Mouse (Mus musculus): ENCODE results near the gene Dars. TPM values are rescaled to one million over a fixed set of nuclear protein-coding genes. Genes with fewer than 3 reads are reported as not detected.

Dars gene
- polyA plus RNA-seq, 1 experiment from 2014 or later, result 123 TPM

DNA sequence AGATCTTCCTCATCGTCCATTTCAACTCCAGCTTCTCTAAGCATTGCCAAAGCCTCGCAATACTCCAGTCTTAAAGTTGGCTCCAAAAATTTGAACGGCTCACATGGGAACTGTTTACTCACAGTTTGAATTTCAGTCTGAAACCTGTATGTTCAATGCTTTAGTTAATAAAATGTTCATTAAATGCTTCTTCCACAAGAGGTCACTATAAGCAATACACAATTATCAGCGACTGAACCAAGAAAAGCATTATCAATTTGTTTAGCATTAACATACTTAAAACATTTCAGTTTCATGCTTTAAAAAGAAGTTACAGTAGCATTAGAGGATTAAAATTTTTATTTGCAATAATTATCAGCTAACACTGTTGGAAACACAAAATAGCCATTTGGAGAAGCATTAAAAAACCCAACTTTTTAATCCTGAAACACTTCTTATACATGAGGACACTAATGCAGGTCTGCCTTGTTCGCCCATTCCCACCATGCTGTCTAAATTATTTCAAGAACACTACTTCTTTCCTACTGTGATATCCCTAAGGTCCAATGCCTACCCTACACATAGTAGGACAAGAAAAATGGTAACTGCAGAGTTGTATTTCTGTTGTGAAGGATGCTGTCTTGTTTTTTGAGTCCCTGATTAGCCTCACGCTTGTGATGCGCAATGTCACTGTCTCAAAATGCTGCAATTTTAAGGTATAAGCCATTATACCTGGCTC is 44.9 kb downstream of the Dars start:
- no peaks in the 10 kb centered on the region for H3K36me3 ChIP-seq (ENCODE audit: control insufficient read depth, insufficient read depth, low read length)
- WGBS, result 73% methylated on average over 7 of the region's 7 CpGs

DNA sequence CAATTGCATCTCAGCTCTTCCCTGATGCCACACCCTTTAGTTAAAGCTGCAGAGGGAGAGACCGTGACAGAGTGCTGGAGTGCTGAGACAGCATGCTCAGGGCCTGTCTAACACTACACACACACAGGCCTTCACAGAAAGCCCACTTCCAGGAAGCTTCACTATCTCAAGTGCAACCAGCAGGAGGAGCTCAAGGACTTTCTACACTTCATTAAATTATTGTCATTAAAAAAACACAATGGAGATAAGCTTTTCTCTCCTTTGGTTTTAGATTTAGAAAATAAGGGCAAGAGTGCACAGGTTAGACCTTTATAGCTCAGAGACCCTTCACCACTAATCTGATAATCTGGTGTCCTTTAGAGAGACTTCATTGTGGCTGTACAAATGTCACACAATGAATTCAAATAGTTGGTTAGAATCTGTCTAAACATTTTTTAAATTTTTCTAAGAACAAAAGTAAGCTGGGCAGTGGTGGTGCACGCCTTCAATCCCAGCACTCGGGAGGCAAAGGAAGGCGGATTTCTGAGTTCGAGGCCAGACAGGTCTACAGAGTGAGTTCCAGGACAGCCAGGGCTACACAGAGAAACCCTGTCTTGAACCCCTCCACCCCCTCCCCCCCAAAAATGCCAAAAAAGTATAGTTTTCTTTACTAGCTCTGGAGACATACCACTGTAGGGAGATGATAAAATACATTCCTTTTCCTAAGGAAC is 48.3 kb downstream of the Dars start:
- H3K4me1 ChIP-seq (ENCODE audit: control insufficient read depth, insufficient read depth, low read length), result no peaks in the 10 kb centered on the region
- ATAC-seq, result peak; percentile 72; the same call in 1 of the 2 replicates
- no peaks in the 10 kb centered on the region for H3K9me3 ChIP-seq (replicated peaks; ENCODE audit: control insufficient read depth, low read length, poor library complexity, severe bottlenecking)
- no peaks in the 10 kb centered on the region for H3K27me3 ChIP-seq (ENCODE audit: control insufficient read depth, insufficient read depth, low read depth, low read length)
- H3K4me3 ChIP-seq (ENCODE audit: low read depth, low read length), result no peak overlapping the region
- no peak overlapping the region for H3K27ac ChIP-seq (ENCODE audit: low read length)
- peaks cover 3% of the 10 kb centered on the region; the same call in 1 of the 2 replicates for H3K36me3 ChIP-seq (ENCODE audit: control insufficient read depth, insufficient read depth, low read length)
- no peak overlapping the region for H3K4me2 ChIP-seq (ENCODE audit: low read length)
- H3K9ac ChIP-seq (ENCODE audit: low read depth, low read length), result no peak overlapping the region
- WGBS, result 40% methylated on average over 5 of the region's 5 CpGs

More for the DNA sequence above, 44.9 kb downstream of the Dars start:
- Histone ChIP-seq H3K27me3 (ENCODE audit: control insufficient read depth, insufficient read depth, low read depth, low read length) (no peaks in the 10 kb centered on the region), H3K27ac (ENCODE audit: low read length) (no peak overlapping the region), H3K9me3 (replicated peaks; ENCODE audit: control insufficient read depth, low read length, poor library complexity, severe bottlenecking) (no peaks in the 10 kb centered on the region), H3K4me1 (ENCODE audit: control insufficient read depth, insufficient read depth, low read length) (no peaks in the 10 kb centered on the region), H3K9ac (ENCODE audit: low read depth, low read length) (no peak overlapping the region), H3K4me2 (ENCODE audit: low read length) (no peak overlapping the region), H3K4me3 (ENCODE audit: low read depth, low read length) (no peak overlapping the region)
- ATAC-seq, result no peak

DNA sequence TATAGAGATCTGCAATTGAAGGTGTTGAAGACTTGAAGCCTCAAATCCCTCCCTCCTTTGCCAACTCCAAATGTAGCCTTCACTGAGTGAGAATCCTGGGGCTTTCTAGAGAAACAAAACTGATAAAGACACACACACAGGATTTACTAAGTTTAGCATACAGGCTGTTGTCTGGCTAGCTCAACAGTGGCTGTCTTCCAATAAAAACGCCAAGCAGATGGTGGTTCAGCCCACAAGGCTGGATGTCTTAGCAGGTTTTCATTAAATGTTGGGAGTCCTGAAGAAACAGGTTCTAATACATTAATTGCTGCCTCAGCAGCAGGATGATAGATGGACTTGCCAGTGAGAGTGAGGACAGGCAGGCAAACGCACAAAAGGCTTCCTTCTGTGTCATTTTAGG is 56.6 kb downstream of the Dars start:
- Histone ChIP-seq H3K4me2 (ENCODE audit: low read length) (no peak overlapping the region), H3K4me1 (ENCODE audit: control insufficient read depth, insufficient read depth, low read length) (peaks cover 8% of the 10 kb centered on the region), H3K9ac (ENCODE audit: low read depth, low read length) (no peak overlapping the region), H3K36me3 (ENCODE audit: control insufficient read depth, insufficient read depth, low read length) (peaks cover 16% of the 10 kb centered on the region), H3K9me3 (replicated peaks; ENCODE audit: control insufficient read depth, low read length, poor library complexity, severe bottlenecking) (no peaks in the 10 kb centered on the region), H3K4me3 (ENCODE audit: low read depth, low read length) (no peak overlapping the region), H3K27ac (ENCODE audit: low read length) (no peak overlapping the region), H3K27me3 (ENCODE audit: control insufficient read depth, insufficient read depth, low read depth, low read length) (no peaks in the 10 kb centered on the region)
- WGBS, result 79% methylated on average over 2 of the region's 2 CpGs
- ATAC-seq, result no peak

DNA sequence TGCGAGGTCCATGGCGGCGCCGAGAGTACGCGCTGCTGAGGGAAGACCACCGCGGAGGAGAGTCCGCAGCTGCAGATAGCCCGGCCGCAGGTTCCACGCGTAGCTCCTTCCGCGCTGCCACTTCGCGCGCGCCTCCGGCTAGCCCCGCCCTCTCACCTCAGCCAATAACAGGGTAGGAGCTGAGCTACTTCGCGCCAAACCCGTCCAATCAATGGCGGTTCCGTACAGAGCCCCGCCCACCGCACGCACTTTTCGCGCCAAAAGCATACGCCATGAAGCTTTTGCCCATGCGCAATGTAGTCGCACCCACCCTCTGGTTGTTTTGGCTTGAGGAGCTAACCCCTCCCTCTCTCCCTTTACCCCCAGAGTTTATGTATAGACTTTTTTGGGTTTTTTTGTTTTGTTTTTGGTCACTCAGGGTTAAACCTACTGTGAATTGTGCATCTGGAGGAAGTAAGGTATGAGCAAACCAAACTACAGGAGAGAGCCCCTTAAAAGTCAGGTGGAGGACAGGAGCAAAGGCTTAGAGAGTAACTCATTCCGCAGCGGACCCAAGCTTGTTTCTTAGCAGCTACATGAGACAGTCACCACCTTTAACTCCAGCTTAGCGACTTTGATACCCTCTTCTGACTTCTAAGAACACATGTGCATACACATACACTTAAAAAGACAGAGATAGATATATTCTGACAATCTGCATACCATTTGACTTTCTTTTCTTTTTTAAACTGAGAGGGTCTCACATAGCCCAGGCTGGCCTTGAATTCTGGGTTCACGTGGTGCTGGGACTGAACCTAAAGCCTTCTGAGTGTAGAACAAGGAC is 57.4 kb downstream of the Dars start, which contains the start of gene Mcm6:
Mcm6 (minus strand) TSS at position 111 of the 823 bp plus-strand sequence.
- no peaks in the 10 kb centered on the region for H3K27me3 ChIP-seq (ENCODE audit: control insufficient read depth, insufficient read depth, low read depth, low read length)
- peak within 1 kb of the TSS; percentile 61 for H3K4me2 ChIP-seq (ENCODE audit: low read length)
- no peaks in the 10 kb centered on the region for H3K9me3 ChIP-seq (replicated peaks; ENCODE audit: control insufficient read depth, low read length, poor library complexity, severe bottlenecking)
- H3K4me1 ChIP-seq (ENCODE audit: control insufficient read depth, insufficient read depth, low read length), result peaks cover 8% of the 10 kb centered on the region
- peak within 1 kb of the TSS; percentile 58; the same call in 1 of the 2 replicates for H3K27ac ChIP-seq (ENCODE audit: low read length)
- peaks cover 16% of the 10 kb centered on the region for H3K36me3 ChIP-seq (ENCODE audit: control insufficient read depth, insufficient read depth, low read length)
- 2% methylated on average over 38 of the region's 38 CpGs for WGBS
- peak within 1 kb of the TSS; percentile 71 for H3K4me3 ChIP-seq (ENCODE audit: low read depth, low read length)
- H3K9ac ChIP-seq (ENCODE audit: low read depth, low read length), result peak within 1 kb of the TSS; percentile 65
- peak; percentile 100 for ATAC-seq

DNA sequence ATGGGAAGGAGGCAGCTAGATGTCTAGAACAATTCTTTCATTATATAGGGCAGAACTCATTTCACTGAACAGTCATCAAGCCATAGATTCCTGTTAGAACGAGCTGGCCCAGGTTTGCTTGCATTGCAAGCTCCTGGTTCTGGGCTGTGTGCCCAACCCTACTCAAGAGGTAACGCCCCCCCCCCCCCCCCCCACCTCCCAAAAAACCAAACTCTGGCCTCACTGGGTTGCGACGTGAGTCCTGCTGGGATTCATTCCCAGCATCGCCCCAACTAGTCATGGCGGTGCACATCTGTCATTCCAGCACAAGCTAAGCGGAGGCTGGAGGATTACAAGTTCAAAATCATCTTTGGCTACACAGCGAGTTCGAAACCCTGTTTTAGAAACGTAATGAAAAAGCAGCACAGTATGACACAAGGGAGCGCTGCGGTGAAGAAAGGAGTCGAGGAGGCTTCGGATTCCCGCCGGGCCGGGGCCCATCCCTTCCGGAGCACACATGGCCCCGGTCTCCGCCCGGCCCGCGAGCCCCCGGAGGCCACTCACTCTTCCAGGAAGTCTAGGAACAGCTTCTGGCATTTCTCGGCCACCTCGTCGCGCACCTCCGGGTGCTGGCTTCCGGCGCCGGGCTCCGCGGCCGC is 58.1 kb downstream of the Dars start:
- H3K27me3 ChIP-seq (ENCODE audit: control insufficient read depth, insufficient read depth, low read depth, low read length), result no peaks in the 10 kb centered on the region
- peak overlapping the region; percentile 65 for H3K9ac ChIP-seq (ENCODE audit: low read depth, low read length)
- no peaks in the 10 kb centered on the region for H3K9me3 ChIP-seq (replicated peaks; ENCODE audit: control insufficient read depth, low read length, poor library complexity, severe bottlenecking)
- 0% methylated on average over 35 of the region's 35 CpGs for WGBS
- ATAC-seq, result peak; percentile 87
- peak overlapping the region; percentile 61 for H3K4me2 ChIP-seq (ENCODE audit: low read length)
- peaks cover 16% of the 10 kb centered on the region for H3K36me3 ChIP-seq (ENCODE audit: control insufficient read depth, insufficient read depth, low read length)
- peak overlapping the region; percentile 58; the same call in 1 of the 2 replicates for H3K27ac ChIP-seq (ENCODE audit: low read length)
- H3K4me1 ChIP-seq (ENCODE audit: control insufficient read depth, insufficient read depth, low read length), result peaks cover 8% of the 10 kb centered on the region
- peak overlapping the region; percentile 71 for H3K4me3 ChIP-seq (ENCODE audit: low read depth, low read length)

DNA sequence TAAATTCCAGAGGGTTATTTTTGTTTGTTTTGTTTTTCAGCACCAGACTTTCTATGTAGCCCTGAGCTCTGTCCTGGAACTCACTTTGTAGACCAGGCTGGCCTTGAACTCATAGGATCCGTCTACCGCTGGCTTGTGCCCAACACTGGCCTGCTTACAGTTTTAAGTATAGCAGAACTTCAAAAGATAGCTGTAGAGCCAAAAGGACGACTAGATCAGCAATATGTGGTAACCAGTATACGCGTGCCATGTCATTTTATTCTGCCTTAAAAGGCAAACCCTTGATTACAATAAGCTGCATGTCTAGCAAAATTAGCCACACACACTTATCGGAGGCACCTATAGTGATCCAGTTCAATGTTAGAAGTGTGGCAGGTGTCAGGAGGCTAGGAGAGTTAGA is 58.9 kb downstream of the Dars start:
- no peaks in the 10 kb centered on the region for H3K27me3 ChIP-seq (ENCODE audit: control insufficient read depth, insufficient read depth, low read depth, low read length)
- H3K9ac ChIP-seq (ENCODE audit: low read depth, low read length), result no peak overlapping the region
- H3K4me2 ChIP-seq (ENCODE audit: low read length), result peak overlapping the region; percentile 61
- H3K27ac ChIP-seq (ENCODE audit: low read length), result no peak overlapping the region
- no peak overlapping the region; the same call in 1 of the 2 replicates for H3K4me3 ChIP-seq (ENCODE audit: low read depth, low read length)
- ATAC-seq, result no peak
- H3K36me3 ChIP-seq (ENCODE audit: control insufficient read depth, insufficient read depth, low read length), result peaks cover 12% of the 10 kb centered on the region
- H3K4me1 ChIP-seq (ENCODE audit: control insufficient read depth, insufficient read depth, low read length), result peaks cover 8% of the 10 kb centered on the region
- H3K9me3 ChIP-seq (replicated peaks; ENCODE audit: control insufficient read depth, low read length, poor library complexity, severe bottlenecking), result no peaks in the 10 kb centered on the region
- 62% methylated on average over 6 of the region's 6 CpGs for WGBS

DNA sequence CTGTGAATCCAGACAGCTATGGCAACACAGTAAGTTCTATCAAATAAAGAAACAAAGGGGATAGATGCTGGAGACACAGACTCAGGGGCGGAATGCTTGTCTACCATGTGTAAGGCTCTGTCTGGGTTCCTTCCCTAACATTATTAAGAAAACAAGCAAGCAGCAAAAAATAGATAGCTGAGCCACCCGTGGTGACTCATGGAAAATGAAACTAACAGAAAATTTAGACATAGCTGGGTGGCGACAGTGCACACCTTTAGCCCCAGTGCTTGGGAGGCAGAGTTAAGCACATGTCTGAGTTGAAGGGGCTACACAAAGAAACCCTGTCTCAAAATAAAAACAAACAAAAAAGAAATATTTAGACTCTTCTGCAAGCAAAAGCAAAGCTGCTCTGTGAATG is 59.7 kb downstream of the Dars start:
- Histone ChIP-seq H3K4me2 (ENCODE audit: low read length) (no peak overlapping the region), H3K9ac (ENCODE audit: low read depth, low read length) (no peak overlapping the region), H3K27me3 (ENCODE audit: control insufficient read depth, insufficient read depth, low read depth, low read length) (no peaks in the 10 kb centered on the region), H3K4me3 (ENCODE audit: low read depth, low read length) (no peak overlapping the region), H3K9me3 (replicated peaks; ENCODE audit: control insufficient read depth, low read length, poor library complexity, severe bottlenecking) (no peaks in the 10 kb centered on the region), H3K27ac (ENCODE audit: low read length) (no peak overlapping the region), H3K4me1 (ENCODE audit: control insufficient read depth, insufficient read depth, low read length) (peaks cover 8% of the 10 kb centered on the region), H3K36me3 (ENCODE audit: control insufficient read depth, insufficient read depth, low read length) (peaks cover 4% of the 10 kb centered on the region; the same call in 1 of the 2 replicates)
- 60% methylated on average over 3 of the region's 3 CpGs for WGBS
- ATAC-seq, result no peak

DNA sequence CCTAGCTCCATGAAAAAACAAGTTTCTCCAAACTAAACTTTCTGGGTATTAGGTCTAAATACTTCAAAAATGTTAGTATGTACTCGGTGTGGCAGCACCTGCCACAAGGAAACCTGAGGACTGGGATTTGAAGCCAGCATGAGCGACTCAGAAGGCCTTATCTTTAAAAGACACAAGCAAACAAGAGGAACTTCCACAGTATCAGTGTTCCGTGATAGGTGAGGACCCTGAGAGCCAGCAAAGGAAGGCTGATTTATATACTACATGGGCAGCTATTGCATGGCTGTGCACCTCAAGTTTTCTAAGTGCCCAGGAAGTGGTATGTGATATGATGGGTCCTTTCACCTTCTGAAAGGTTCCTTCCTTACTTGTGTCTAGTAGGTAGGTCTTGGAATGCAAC is 64.1 kb downstream of the Dars start:
- Histone ChIP-seq H3K4me1 (ENCODE audit: control insufficient read depth, insufficient read depth, low read length) (no peaks in the 10 kb centered on the region), H3K4me3 (ENCODE audit: low read depth, low read length) (no peak overlapping the region), H3K36me3 (ENCODE audit: control insufficient read depth, insufficient read depth, low read length) (0 out of 2 replicates have a peak, but pooled peaks cover 3% of the 10 kb centered on the region), H3K9me3 (replicated peaks; ENCODE audit: control insufficient read depth, low read length, poor library complexity, severe bottlenecking) (no peaks in the 10 kb centered on the region), H3K9ac (ENCODE audit: low read depth, low read length) (no peak overlapping the region), H3K4me2 (ENCODE audit: low read length) (no peak overlapping the region), H3K27me3 (ENCODE audit: control insufficient read depth, insufficient read depth, low read depth, low read length) (no peaks in the 10 kb centered on the region), H3K27ac (ENCODE audit: low read length) (no peak overlapping the region)
- ATAC-seq, result no peak
- WGBS, result 97% methylated on average over 3 of the region's 3 CpGs

All from midbrain, embryonic 16.5 days (tissue).